Mouse (Mus musculus) lung, postnatal 0 days (tissue): ENCODE results near the gene Zfp248.

Experiments
- CTCF ChIP-seq: IDR thresholded peaks from 2 replicates; pipeline ENCODE4 v1.5.1; 2016; ENCODE audit warnings: antibody characterized with exemption, mild to moderate bottlenecking
- EP300 ChIP-seq: IDR thresholded peaks from 2 replicates; pipeline ENCODE4 v1.6.1; 2016; ENCODE audit warnings: antibody characterized with exemption, mild to moderate bottlenecking, control low read depth

DNA sequence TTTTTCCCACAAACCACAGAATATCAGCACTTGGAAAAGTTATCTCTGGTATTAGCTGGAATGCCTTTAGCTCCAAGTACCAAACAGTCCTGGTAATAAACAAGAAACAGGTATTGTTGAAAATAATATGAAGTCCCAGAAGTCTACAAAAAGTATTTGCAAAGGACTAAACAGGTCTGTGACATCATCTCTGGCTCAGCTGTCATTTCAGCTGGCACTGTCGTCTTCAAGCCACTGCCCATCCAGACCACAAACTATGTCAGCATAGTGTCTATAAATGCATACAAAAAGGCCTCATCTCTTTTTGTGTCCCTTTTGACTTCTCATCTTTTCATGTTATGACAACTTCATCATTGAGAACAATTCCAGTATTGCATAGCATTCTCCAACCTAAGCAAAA is 28.7 kb downstream of the Zfp248 start:
- TF ChIP-seq CTCF (no peak), EP300 (no peak)
